Mouse (Mus musculus): Measurements from ENCODE around the gene Fbxw7.

GRCm38 (mm10) chr3:84774246-84775066, 40.6 kb upstream of the Fbxw7 start:
- no peak for TF ChIP-seq CTCF (IDR thresholded peaks at IDR 0.05; ENCODE audit: low read depth, low read length)
- no peak for TF ChIP-seq POLR2A (IDR thresholded peaks at IDR 0.05; ENCODE audit: borderline replicate concordance, low read depth, low read length)
